Comparison of ENCODE assay signal across 22 mouse cellular contexts in the genomic region with DNA sequence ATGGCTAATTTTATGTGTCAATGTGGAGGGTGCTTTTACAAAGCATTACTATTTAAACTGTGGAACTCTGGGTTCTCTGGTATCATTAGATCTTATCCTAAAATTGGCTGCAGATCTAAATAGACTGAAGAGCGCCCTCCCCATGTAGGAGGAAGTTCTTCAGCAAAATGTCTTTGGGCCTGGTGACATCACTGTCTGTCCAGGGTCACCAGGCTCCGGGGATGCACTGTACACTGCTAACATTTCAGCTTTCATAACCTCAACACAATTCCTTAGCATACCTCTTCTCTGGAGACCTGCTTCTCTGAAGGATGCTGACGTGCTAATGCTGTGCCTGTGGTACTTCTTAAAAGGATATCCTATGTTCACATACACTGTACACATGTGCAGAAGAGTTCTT. TPM values are rescaled to one million over a fixed set of nuclear protein-coding genes. Genes with fewer than 3 reads are reported as not detected.
"Had no signal": no experiment of that assay in that cellular context is flagged by ENCODE, and none has a peak within 500 bp of the region (broad histone marks: within the 10 kb centered on the region; RNA-seq: fewer than 3 reads in every experiment).

No protein-coding gene starts in this region.

- H3K4me3 ChIP-seq: limb, embryonic 10.5 days; limb, embryonic 13.5 days; liver, embryonic 12.5 days; liver, embryonic 15.5 days; lung, embryonic 15.5 days had no signal

- H3K27me3 ChIP-seq: limb, embryonic 13.5 days; liver, embryonic 12.5 days; liver, embryonic 15.5 days; lung, embryonic 15.5 days had no signal

- H3K36me3 ChIP-seq: limb, embryonic 13.5 days; liver, embryonic 12.5 days; liver, embryonic 15.5 days; lung, embryonic 15.5 days had no signal

- H3K9me3 ChIP-seq: limb, embryonic 10.5 days; limb, embryonic 13.5 days; liver, embryonic 12.5 days; liver, embryonic 15.5 days; lung, embryonic 15.5 days had no signal

- DNase-seq: kidney, postnatal 14 days; kidney, postnatal 4 days; layer of hippocampus, postnatal 36 days; liver; lung, adult 18-20 months; lung, postnatal 10 days; lung, postnatal 4 days; midbrain, embryonic 14.5 days; right cerebral cortex, adult 18-20 months; right cerebral cortex, postnatal 14 days; right cerebral cortex, postnatal 4 days; thymus, adult 2 months; thymus, postnatal 14 days; thymus, postnatal 4 days had no signal

- H3K4me2 ChIP-seq: limb, embryonic 13.5 days; liver, embryonic 12.5 days; liver, embryonic 15.5 days; lung, embryonic 15.5 days; midbrain, embryonic 11.5 days had no signal

- ATAC-seq: liver, embryonic 12.5 days had no signal

- H3K27ac ChIP-seq: limb, embryonic 10.5 days; limb, embryonic 13.5 days; liver, embryonic 12.5 days; liver, embryonic 15.5 days; stomach, postnatal 0 days had no signal

- H3K9ac ChIP-seq: limb, embryonic 13.5 days; liver, embryonic 12.5 days; liver, embryonic 15.5 days; lung, embryonic 15.5 days had no signal

RNA-seq across cellular contexts. Expression of a gene that starts 43.5 kb away (rescaled TPM):
- total RNA-seq: megakaryocyte-erythroid progenitor cell, adult 5-6 weeks had no signal
